Mouse (Mus musculus): ENCODE data around the gene Hlf. TPM values are rescaled to one million over a fixed set of nuclear protein-coding genes. Genes with fewer than 3 reads are reported as not detected.

Gene Hlf
- polyA plus RNA-seq, 1 experiment: 0.02 TPM

GRCm38 (mm10) chr11:90347667-90348459 lies 42.8 kb downstream of the Hlf start:
- H3K79me2 ChIP-seq (ENCODE audit: control insufficient read depth, insufficient read depth): no peaks in the 10 kb centered on the region
- TF ChIP-seq TCF3 (IDR thresholded peaks at IDR 0.05; ENCODE audit: insufficient read length, low read depth) (no peak), REST (IDR thresholded peaks at IDR 0.05; ENCODE audit: insufficient read depth, insufficient read length) (no peak), MYOG (IDR thresholded peaks at IDR 0.05; ENCODE audit: control insufficient read depth in 1 of 3, insufficient read depth in 1 of 3, insufficient read length in 2 of 3, low read depth in 2 of 3) (no peak), E2F4 (IDR thresholded peaks at IDR 0.05; ENCODE audit: insufficient read depth) (no peak), SRF (IDR thresholded peaks at IDR 0.05; ENCODE audit: control insufficient read depth, insufficient read length, low read depth) (no peak), TCF12 (IDR thresholded peaks at IDR 0.05; ENCODE audit: insufficient read depth, poor library complexity, severe bottlenecking) (no peak), USF1 (IDR thresholded peaks at IDR 0.05; ENCODE audit: low read depth) (no peak), CEBPB (IDR thresholded peaks at IDR 0.05; ENCODE audit: insufficient read depth, poor library complexity, severe bottlenecking) (no peak), MAX (IDR thresholded peaks at IDR 0.05; ENCODE audit: low read depth) (no peak)

GRCm38 (mm10) chr11:90345746-90346145 lies 44.9 kb downstream of the Hlf start:
- no peak overlapping the region for H3K4me2 ChIP-seq (ENCODE audit: low read depth)
- no peak overlapping the region for H3ac ChIP-seq (ENCODE audit: control insufficient read depth, insufficient read length)
- TF ChIP-seq MAX (IDR thresholded peaks at IDR 0.05; ENCODE audit: low read depth) (no peak), MYOD1 (IDR thresholded peaks at IDR 0.05; ENCODE audit: control insufficient read depth in 1 of 3, insufficient read length in 2 of 3, low read depth in 2 of 3) (no peak), MYOG (IDR thresholded peaks at IDR 0.05; ENCODE audit: control insufficient read depth in 1 of 3, insufficient read depth in 1 of 3, insufficient read length in 2 of 3, low read depth in 2 of 3) (no peak), TCF3 (IDR thresholded peaks at IDR 0.05; ENCODE audit: insufficient read length, low read depth) (no peak), POLR2AphosphoS2 (IDR thresholded peaks at IDR 0.05; ENCODE audit: insufficient read length, low read depth) (no peak), SRF (IDR thresholded peaks at IDR 0.05; ENCODE audit: control insufficient read depth, insufficient read length, low read depth) (no peak), REST (IDR thresholded peaks at IDR 0.05; ENCODE audit: insufficient read depth, insufficient read length) (no peak), POLR2A (IDR thresholded peaks at IDR 0.05; ENCODE audit: insufficient read length, low read depth) (no peak)
- H3K4me3 ChIP-seq: no peak overlapping the region
- H3K79me2 ChIP-seq (ENCODE audit: control insufficient read depth, insufficient read depth): no peaks in the 10 kb centered on the region
- no peaks in the 10 kb centered on the region for H3K27me3 ChIP-seq (ENCODE audit: control insufficient read depth, insufficient read depth, insufficient read length)
- no peaks in the 10 kb centered on the region for H3K36me3 ChIP-seq (ENCODE audit: control insufficient read depth, insufficient read depth)

More at GRCm38 (mm10) chr11:90347667-90348459, 42.8 kb downstream of the Hlf start:
- H3K27me3 ChIP-seq (ENCODE audit: control insufficient read depth, insufficient read depth, insufficient read length): no peaks in the 10 kb centered on the region
- no peak overlapping the region for H3K4me3 ChIP-seq
- H3K36me3 ChIP-seq (ENCODE audit: control insufficient read depth, insufficient read depth): no peaks in the 10 kb centered on the region
- no peak overlapping the region for H3K4me2 ChIP-seq (ENCODE audit: low read depth)
- H3ac ChIP-seq (ENCODE audit: control insufficient read depth, insufficient read length): no peak overlapping the region

DNA sequence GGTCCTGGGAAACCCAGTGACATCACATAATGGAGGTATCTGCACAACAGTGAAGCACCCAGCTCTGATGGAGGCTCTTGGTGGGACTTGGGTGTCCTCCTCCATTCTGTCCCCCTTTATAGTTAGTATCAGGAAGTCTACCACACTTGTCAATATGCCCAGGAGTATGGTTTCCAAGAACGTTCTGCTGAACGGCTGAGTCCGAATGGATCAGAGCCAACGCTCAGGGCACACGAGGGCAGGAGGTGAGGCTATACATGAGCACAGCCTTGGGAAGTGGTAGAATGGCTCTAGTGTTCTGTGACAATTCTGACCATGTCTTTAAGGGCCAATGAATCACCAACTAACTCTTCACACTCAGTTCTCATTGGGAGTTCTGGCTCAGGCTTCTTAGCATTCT lies 47.8 kb downstream of the Hlf start:
- Histone ChIP-seq H3K79me2 (ENCODE audit: control insufficient read depth, insufficient read depth) (no peaks in the 10 kb centered on the region), H3K4me3 (no peak overlapping the region), H3K36me3 (ENCODE audit: control insufficient read depth, insufficient read depth) (no peaks in the 10 kb centered on the region), H3K4me2 (ENCODE audit: low read depth) (no peak overlapping the region), H3K27me3 (ENCODE audit: control insufficient read depth, insufficient read depth, insufficient read length) (no peaks in the 10 kb centered on the region), H3ac (ENCODE audit: control insufficient read depth, insufficient read length) (no peak overlapping the region)
- TF ChIP-seq USF1 (IDR thresholded peaks at IDR 0.05; ENCODE audit: low read depth): no peak
- TF ChIP-seq TCF12 (IDR thresholded peaks at IDR 0.05; ENCODE audit: insufficient read depth, poor library complexity, severe bottlenecking): no peak
- TF ChIP-seq MYOD1 (IDR thresholded peaks at IDR 0.05; ENCODE audit: control insufficient read depth in 1 of 3, insufficient read length in 2 of 3, low read depth in 2 of 3): no peak

GRCm38 (mm10) chr11:90342267-90342666 lies 48.4 kb downstream of the Hlf start:
- no peak overlapping the region for H3K4me3 ChIP-seq
- TF ChIP-seq CEBPB (IDR thresholded peaks at IDR 0.05; ENCODE audit: insufficient read depth, poor library complexity, severe bottlenecking) (no peak), MYOD1 (IDR thresholded peaks at IDR 0.05; ENCODE audit: control insufficient read depth in 1 of 3, insufficient read length in 2 of 3, low read depth in 2 of 3) (no peak), USF1 (IDR thresholded peaks at IDR 0.05; ENCODE audit: low read depth) (no peak), TCF12 (IDR thresholded peaks at IDR 0.05; ENCODE audit: insufficient read depth, poor library complexity, severe bottlenecking) (no peak), SRF (IDR thresholded peaks at IDR 0.05; ENCODE audit: control insufficient read depth, insufficient read length, low read depth) (no peak), TCF3 (IDR thresholded peaks at IDR 0.05; ENCODE audit: insufficient read length, low read depth) (no peak), POLR2A (IDR thresholded peaks at IDR 0.05; ENCODE audit: insufficient read length, low read depth) (no peak), E2F4 (IDR thresholded peaks at IDR 0.05; ENCODE audit: insufficient read depth) (no peak), MYOG (IDR thresholded peaks at IDR 0.05; ENCODE audit: control insufficient read depth in 1 of 3, insufficient read depth in 1 of 3, insufficient read length in 2 of 3, low read depth in 2 of 3) (no peak), POLR2AphosphoS2 (IDR thresholded peaks at IDR 0.05; ENCODE audit: insufficient read length, low read depth) (no peak), MAX (IDR thresholded peaks at IDR 0.05; ENCODE audit: low read depth) (no peak), REST (IDR thresholded peaks at IDR 0.05; ENCODE audit: insufficient read depth, insufficient read length) (no peak)
- H3K36me3 ChIP-seq (ENCODE audit: control insufficient read depth, insufficient read depth): no peaks in the 10 kb centered on the region
- no peak overlapping the region for H3ac ChIP-seq (ENCODE audit: control insufficient read depth, insufficient read length)
- H3K79me2 ChIP-seq (ENCODE audit: control insufficient read depth, insufficient read depth): no peaks in the 10 kb centered on the region
- no peak overlapping the region for H3K4me2 ChIP-seq (ENCODE audit: low read depth)
- no peaks in the 10 kb centered on the region for H3K27me3 ChIP-seq (ENCODE audit: control insufficient read depth, insufficient read depth, insufficient read length)

DNA sequence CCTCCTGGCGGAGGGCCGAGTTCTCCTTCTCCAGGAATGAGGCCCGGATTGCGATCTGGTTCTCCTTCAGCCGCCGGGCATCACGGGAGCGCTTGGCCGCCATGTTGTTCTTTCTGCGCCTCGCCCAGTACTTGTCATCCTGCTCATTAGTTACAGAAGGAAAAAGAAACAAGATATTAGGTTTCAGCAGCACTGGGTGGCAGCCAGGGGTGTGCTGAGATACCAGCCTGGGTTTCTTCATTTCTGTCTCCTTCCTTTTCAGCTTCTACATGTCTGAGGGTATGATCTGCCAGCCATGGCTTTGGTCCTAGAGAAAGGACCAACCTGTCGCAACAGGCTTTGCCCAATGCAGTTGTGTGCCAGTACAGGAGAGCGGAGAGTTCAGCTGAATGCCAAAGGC lies 49.9 kb downstream of the Hlf start:
- H3K79me2 ChIP-seq (ENCODE audit: control insufficient read depth, insufficient read depth): no peaks in the 10 kb centered on the region
- H3K4me3 ChIP-seq: no peak overlapping the region
- H3K4me2 ChIP-seq (ENCODE audit: low read depth): no peak overlapping the region
- H3K27me3 ChIP-seq (ENCODE audit: control insufficient read depth, insufficient read depth, insufficient read length): no peaks in the 10 kb centered on the region
- H3ac ChIP-seq (ENCODE audit: control insufficient read depth, insufficient read length): no peak overlapping the region
- no peaks in the 10 kb centered on the region for H3K36me3 ChIP-seq (ENCODE audit: control insufficient read depth, insufficient read depth)
- TF ChIP-seq POLR2A (IDR thresholded peaks at IDR 0.05; ENCODE audit: insufficient read length, low read depth) (no peak), MYOG (IDR thresholded peaks at IDR 0.05; ENCODE audit: control insufficient read depth in 1 of 3, insufficient read depth in 1 of 3, insufficient read length in 2 of 3, low read depth in 2 of 3) (no peak), USF1 (IDR thresholded peaks at IDR 0.05; ENCODE audit: low read depth) (no peak), CEBPB (IDR thresholded peaks at IDR 0.05; ENCODE audit: insufficient read depth, poor library complexity, severe bottlenecking) (no peak), TCF3 (IDR thresholded peaks at IDR 0.05; ENCODE audit: insufficient read length, low read depth) (no peak), TCF12 (IDR thresholded peaks at IDR 0.05; ENCODE audit: insufficient read depth, poor library complexity, severe bottlenecking) (no peak), REST (IDR thresholded peaks at IDR 0.05; ENCODE audit: insufficient read depth, insufficient read length) (no peak)

Data from myocyte (in vitro differentiated cells).